8 mouse cellular contexts compared by ENCODE assay signal in genomic region chr19:53084735-53085134, GRCm38 (mm10). TPM values are rescaled to one million over a fixed set of nuclear protein-coding genes. Genes with fewer than 3 reads are reported as not detected.
DNase-seq lines count a peak whose midpoint lies in the region; ATAC-seq and TF ChIP-seq lines count a peak whose summit lies in the region.

No protein-coding gene starts in this region.

- no peak overlapping the region for H3ac ChIP-seq in myocyte (ENCODE audit: control insufficient read depth, insufficient read length)

- H3K9ac ChIP-seq in liver, adult 2 months (ENCODE audit: low read depth, low read length), result no peak overlapping the region
- H3K9ac ChIP-seq in embryonic facial prominence, embryonic 11.5 days (replicated peaks; ENCODE audit: low read length), result no peak overlapping the region

- no peaks in the 10 kb centered on the region for H3K9me3 ChIP-seq in embryonic facial prominence, embryonic 11.5 days (replicated peaks; ENCODE audit: control insufficient read depth, low read length)
- H3K9me3 ChIP-seq in midbrain, embryonic 10.5 days (replicated peaks), result 0 out of 2 replicates have a peak, but pooled peaks cover 5% of the 10 kb centered on the region

- no peak overlapping the region for H3K4me3 ChIP-seq in liver, adult 2 months (ENCODE audit: insufficient read depth, low read depth, low read length)
- H3K4me3 ChIP-seq in embryonic facial prominence, embryonic 11.5 days (ENCODE audit: low read depth, low read length), result no peak overlapping the region
- H3K4me3 ChIP-seq in myocyte, result no peak overlapping the region
- no peak overlapping the region for H3K4me3 ChIP-seq in midbrain, embryonic 10.5 days

- ATAC-seq in embryonic facial prominence, embryonic 11.5 days (replicated peaks; ENCODE audit: insufficient number of reproducible peaks, low FRiP score, low TSS enrichment, low read depth), result 0 out of 2 replicates have a peak, but pooled peaks have one; percentile 35
- ATAC-seq in erythroid progenitor cell, adult 5-6 weeks (replicated peaks; ENCODE audit: low FRiP score, poor library complexity, severe bottlenecking), result no peak

- WGBS in liver, adult 2 months, result 19% methylated on average over 5 of the region's 5 CpGs
- WGBS in embryonic facial prominence, embryonic 11.5 days, result 31% methylated on average over 5 of the region's 5 CpGs
- WGBS in midbrain, embryonic 10.5 days, result 62% methylated on average over 5 of the region's 5 CpGs

- H3K4me1 ChIP-seq in liver, adult 2 months (ENCODE audit: control insufficient read depth, insufficient read depth, low read length), result no peaks in the 10 kb centered on the region
- H3K4me1 ChIP-seq in embryonic facial prominence, embryonic 11.5 days (ENCODE audit: control insufficient read depth, insufficient read depth, low read length), result 0 out of 2 replicates have a peak, but pooled peaks cover 2% of the 10 kb centered on the region
- peaks cover 37% of the 10 kb centered on the region for H3K4me1 ChIP-seq in midbrain, embryonic 10.5 days

- peaks cover 6% of the 10 kb centered on the region; the same call in 1 of the 2 replicates for H3K27me3 ChIP-seq in liver, adult 2 months (ENCODE audit: control insufficient read depth, insufficient read depth, low read length)
- no peaks in the 10 kb centered on the region for H3K27me3 ChIP-seq in embryonic facial prominence, embryonic 11.5 days (ENCODE audit: control insufficient read depth, insufficient read depth, low read length)
- H3K27me3 ChIP-seq in myocyte (ENCODE audit: control insufficient read depth, insufficient read depth, insufficient read length), result peaks cover 13% of the 10 kb centered on the region
- H3K27me3 ChIP-seq in midbrain, embryonic 10.5 days (ENCODE audit: low read depth, poor library complexity, severe bottlenecking), result no peaks in the 10 kb centered on the region

- TF ChIP-seq CTCF in liver, adult 2 months (IDR thresholded peaks at IDR 0.05; ENCODE audit: low read depth, low read length), result no peak

- no peak for TF ChIP-seq POLR2A in liver, adult 2 months (IDR thresholded peaks at IDR 0.05; ENCODE audit: extremely low read depth, insufficient read depth, low read length)
- no peak for TF ChIP-seq POLR2A in myocyte (IDR thresholded peaks at IDR 0.05; ENCODE audit: insufficient read length, low read depth)

- H3K27ac ChIP-seq in liver, adult 2 months (replicated peaks; ENCODE audit: insufficient read depth, low read depth, low read length), result no peak overlapping the region
- H3K27ac ChIP-seq in embryonic facial prominence, embryonic 11.5 days (replicated peaks; ENCODE audit: low read depth, low read length), result 0 out of 2 replicates have a peak overlapping the region, but pooled peaks have one; percentile 48
- no peak overlapping the region for H3K27ac ChIP-seq in midbrain, embryonic 10.5 days (replicated peaks)

- no peak overlapping the region for H3K4me2 ChIP-seq in embryonic facial prominence, embryonic 11.5 days (ENCODE audit: low read depth, low read length)
- H3K4me2 ChIP-seq in myocyte (ENCODE audit: low read depth), result peak overlapping the region; percentile 55

- peak; percentile 94 for DNase-seq in liver, adult 2 months (ENCODE audit: extremely low read depth, low read depth, low spot score)
- DNase-seq in liver, result no peak
- peak; percentile 61 for DNase-seq in embryonic facial prominence, embryonic 11.5 days (ENCODE audit: low spot score)
- peak; percentile 52 for DNase-seq in kidney, adult 9 months
- DNase-seq in midbrain, embryonic 10.5 days (ENCODE audit: low spot score), result no peak
- no peak for DNase-seq in layer of hippocampus, adult 9-11 months

- H3K36me3 ChIP-seq in liver, adult 2 months (ENCODE audit: control insufficient read depth, insufficient read depth, low read length), result no peaks in the 10 kb centered on the region
- H3K36me3 ChIP-seq in embryonic facial prominence, embryonic 11.5 days (replicated peaks; ENCODE audit: control insufficient read depth, insufficient read depth, low read depth, low read length), result no peaks in the 10 kb centered on the region
- no peaks in the 10 kb centered on the region for H3K36me3 ChIP-seq in myocyte (ENCODE audit: control insufficient read depth, insufficient read depth)
- H3K36me3 ChIP-seq in midbrain, embryonic 10.5 days, result no peaks in the 10 kb centered on the region

- no peaks in the 10 kb centered on the region for H3K79me2 ChIP-seq in liver, adult 2 months (ENCODE audit: control insufficient read depth, insufficient read depth, low read length)
- no peaks in the 10 kb centered on the region for H3K79me2 ChIP-seq in myocyte (ENCODE audit: control insufficient read depth, insufficient read depth)

TF ChIP-seq in myocyte, 11 proteins besides CTCF, POLR2A, EP300 and RAD21:
- no peak for TF ChIP-seq E2F4 (IDR thresholded peaks at IDR 0.05; ENCODE audit: insufficient read depth)
- TF ChIP-seq MYOG (IDR thresholded peaks at IDR 0.05; ENCODE audit: control insufficient read depth in 1 of 3, insufficient read depth in 1 of 3, insufficient read length in 2 of 3, low read depth in 2 of 3), result peak in 1 of 3 experiments; percentile 13

RNA-seq across cellular contexts. Expression of gene Xpnpep1, which starts 44.7 kb away (rescaled TPM):
- total RNA-seq in liver, adult 2 months (2014; rRNA removed), result 38.3 and 38.4 TPM in 2 replicates
- polyA plus RNA-seq in liver, adult 2 months (2012; rRNA removed), result 37.1 and 38.8 TPM in 2 replicates
- polyA plus RNA-seq in embryonic facial prominence, embryonic 11.5 days (2014; fragmentation: Nextera tagmentation; extraction: Ambion mirVana), result 177 and 184 TPM in 2 replicates
- polyA plus RNA-seq in myocyte (2012; fragmentation: generic; extraction: Trizol), result 172 TPM
- polyA plus RNA-seq in midbrain, embryonic 10.5 days (2016; fragmentation: Nextera tagmentation; extraction: Ambion mirVana), result 147 and 150 TPM in 2 replicates
- 36.4 and 45.7 TPM in 2 replicates for total RNA-seq in erythroid progenitor cell, adult 5-6 weeks (2015; ENCODE audit: low replicate concordance)
- total RNA-seq in erythroid progenitor cell, adult 5-6 weeks (2017; ENCODE audit: low replicate concordance), result 27.3 and 49.2 TPM in 2 replicates

RNA-seq across cellular contexts. Expression of gene Add3, which starts 55.5 kb away (rescaled TPM):
- 10.9 and 12.1 TPM in 2 replicates for total RNA-seq in liver, adult 2 months (2014; rRNA removed)
- polyA plus RNA-seq in liver, adult 2 months (2012; rRNA removed), result 4.0 and 4.3 TPM in 2 replicates
- polyA plus RNA-seq in embryonic facial prominence, embryonic 11.5 days (2014; fragmentation: Nextera tagmentation; extraction: Ambion mirVana), result 76.6 and 84.8 TPM in 2 replicates
- polyA plus RNA-seq in myocyte (2012; fragmentation: generic; extraction: Trizol), result 8.3 TPM
- 48.7 and 50.2 TPM in 2 replicates for polyA plus RNA-seq in midbrain, embryonic 10.5 days (2016; fragmentation: Nextera tagmentation; extraction: Ambion mirVana)
- total RNA-seq in erythroid progenitor cell, adult 5-6 weeks (2015; ENCODE audit: low replicate concordance), result 24.9 and 26.4 TPM in 2 replicates
- total RNA-seq in erythroid progenitor cell, adult 5-6 weeks (2017; ENCODE audit: low replicate concordance), result 10.1 and 24.5 TPM in 2 replicates

Comparison
In these comparisons a context has a peak if more than half of its experiments do, and no peak if none do; other contexts are left out.
1. DNase-seq: peak in liver, adult 2 months (single experiment), embryonic facial prominence, embryonic 11.5 days (single experiment) and kidney, adult 9 months (single experiment); none in liver (single experiment), midbrain, embryonic 10.5 days (single experiment) and layer of hippocampus, adult 9-11 months (single experiment).